Mouse (Mus musculus): ENCODE data around the gene Cfap46.
"Not testable (repeated sequence)": the region's sequence is repeated elsewhere in the genome, so short reads cannot be mapped to it uniquely, and the experiment has no call there.

The Cfap46 gene

DNA sequence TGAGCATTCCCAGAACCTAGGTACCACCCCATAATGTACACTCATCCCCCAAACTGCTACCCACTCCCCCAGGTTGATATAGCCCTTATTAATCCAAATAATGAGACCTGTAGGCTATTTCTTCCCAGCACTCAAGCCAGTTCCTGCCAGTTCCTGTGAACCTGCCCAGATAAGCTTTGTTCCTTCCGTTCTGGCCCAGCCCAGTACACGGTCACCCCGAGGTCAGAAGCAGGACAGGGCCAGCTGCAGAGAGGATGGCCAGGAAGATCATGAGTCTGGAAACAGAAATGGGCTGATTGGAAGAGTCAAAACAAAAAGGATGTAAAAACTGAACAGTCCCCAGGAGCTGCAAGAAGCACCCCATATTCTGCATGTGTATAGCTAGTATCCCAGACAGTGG, 20.3 kb downstream of the Cfap46 start:
- no peak for DNase-seq (ENCODE audit: low spot score)

DNA sequence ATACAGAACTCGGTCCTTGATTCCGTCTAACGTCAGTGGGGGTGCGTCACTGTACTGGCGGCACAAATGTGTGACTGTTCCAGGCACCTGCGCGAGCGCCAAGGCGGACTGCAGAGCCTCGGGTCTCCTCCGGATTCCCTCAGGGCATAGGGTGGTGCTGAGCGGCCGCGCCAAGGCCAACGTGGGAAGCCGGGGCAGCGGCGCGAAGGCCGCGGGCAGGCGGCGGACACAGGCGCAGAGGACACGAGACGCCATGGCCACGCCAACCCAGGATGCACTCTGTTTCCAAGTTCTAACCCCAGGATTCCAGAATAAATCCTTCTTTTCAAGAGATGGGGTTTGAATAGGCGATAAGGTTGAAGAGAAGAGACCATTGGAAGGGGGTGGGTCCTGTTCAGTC, 23.7 kb downstream of the Cfap46 start:
- DNase-seq (ENCODE audit: low spot score), result not testable (repeated sequence)

DNA sequence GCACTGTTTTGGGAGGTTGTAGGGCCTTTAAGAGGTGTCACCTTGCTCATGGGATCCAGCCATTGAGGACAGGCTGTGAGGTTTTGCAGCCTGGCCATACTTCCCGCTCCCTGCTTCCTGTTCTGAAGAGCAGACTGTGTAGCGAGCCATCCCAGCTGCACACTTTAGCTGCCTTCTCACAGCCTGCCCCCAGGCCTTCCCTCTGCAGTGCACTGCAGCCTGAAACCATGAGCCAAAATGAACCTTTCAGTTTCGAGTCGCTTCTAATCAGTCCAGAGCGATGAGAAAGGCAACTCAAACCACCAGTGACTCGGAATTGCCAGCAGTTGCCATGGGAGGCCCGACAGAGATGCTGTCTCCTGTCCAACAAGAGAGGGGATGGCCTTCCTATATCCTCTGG, 33.9 kb downstream of the Cfap46 start:
- DNase-seq (ENCODE audit: low spot score), result no peak

DNA sequence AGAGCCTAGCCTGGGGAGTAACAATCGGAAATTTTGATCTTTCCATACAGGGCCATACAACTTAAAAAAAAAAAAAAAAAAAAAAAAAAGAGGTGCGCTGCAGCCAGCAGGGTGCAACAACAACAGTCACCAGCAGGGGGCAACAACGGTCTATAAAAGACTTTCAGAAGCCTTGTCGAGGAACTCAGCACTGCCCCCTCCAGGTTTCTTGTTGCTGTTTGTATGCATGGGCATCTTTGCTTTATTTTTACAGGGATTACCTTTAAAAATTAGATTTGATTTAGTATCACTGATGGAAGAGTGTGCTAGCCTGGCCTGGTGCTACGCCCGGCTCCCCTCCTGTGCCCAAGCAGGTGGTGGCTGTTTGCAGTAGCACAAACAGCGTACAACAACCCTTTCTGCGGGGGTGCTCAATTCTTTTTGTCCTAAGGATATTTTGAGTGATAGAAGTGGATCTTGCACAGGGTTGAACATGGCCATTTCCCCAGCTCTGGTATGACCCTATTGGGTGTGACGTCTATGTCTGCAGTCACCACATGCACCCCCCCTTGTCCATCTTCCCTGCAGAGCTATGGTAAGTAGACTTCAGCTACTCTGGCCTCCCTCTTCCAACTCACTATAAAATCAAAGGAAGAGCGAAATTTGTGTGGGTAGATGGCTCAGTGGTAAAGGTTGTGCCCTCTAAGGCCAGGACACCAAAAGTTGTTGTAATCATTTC, 35.4 kb downstream of the Cfap46 start:
- DNase-seq (ENCODE audit: low spot score), result peak; percentile 82

DNA sequence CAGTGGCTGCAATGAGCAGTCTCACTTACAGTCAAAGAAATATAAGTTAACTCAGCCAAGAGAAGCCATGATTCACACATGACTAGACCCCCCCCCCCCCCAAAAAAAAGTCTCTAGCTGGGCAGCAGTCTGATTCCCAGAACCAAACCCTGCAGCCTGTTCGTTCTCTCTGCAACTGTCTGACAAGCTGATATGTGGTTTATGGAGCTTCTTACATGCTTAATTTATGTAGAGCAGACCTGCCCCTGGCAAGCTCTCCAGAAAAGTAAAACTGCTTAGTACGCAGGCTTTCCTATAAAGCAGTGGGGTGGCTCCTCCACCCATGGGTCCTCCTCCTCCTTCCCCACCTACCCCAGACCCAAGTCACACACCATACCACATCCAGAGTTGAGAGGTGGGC, 50.2 kb downstream of the Cfap46 start:
- no peak for DNase-seq (ENCODE audit: low spot score)

DNA sequence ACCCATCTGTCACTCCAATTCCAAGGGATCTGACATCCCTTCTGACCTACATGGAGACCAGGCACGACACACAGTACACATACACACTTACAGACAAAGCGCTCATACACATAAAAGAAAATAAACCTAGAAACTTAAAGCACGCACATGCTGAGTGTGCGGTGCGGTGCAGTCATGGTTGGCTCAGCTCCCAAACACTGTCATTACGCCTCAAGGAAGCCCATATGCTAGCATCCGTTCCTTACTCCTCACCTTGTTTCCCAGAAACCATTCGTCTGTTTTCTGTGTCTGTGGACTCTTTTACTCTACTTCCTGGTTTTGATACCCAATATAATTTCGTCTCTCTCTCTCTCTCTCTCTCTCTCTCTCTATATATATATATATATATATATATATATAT, 58.5 kb downstream of the Cfap46 start:
- no peak for DNase-seq (ENCODE audit: low spot score)

- DNase-seq (ENCODE audit: low spot score), result no peak
These were observed 61.0 kb downstream of the Cfap46 start for GRCm38 (mm10) chr7:139622568-139622967.

- DNase-seq (ENCODE audit: low spot score), result peak; percentile 34
These were observed 67.5 kb downstream of the Cfap46 start for GRCm38 (mm10) chr7:139615767-139616766.

GRCm38 (mm10) chr7:139610328-139610727, 73.3 kb downstream of the Cfap46 start:
- no peak for DNase-seq (ENCODE audit: low spot score)

GRCm38 (mm10) chr7:139595862-139596261, 87.8 kb downstream of the Cfap46 start:
- DNase-seq (ENCODE audit: low spot score), result no peak

DNA sequence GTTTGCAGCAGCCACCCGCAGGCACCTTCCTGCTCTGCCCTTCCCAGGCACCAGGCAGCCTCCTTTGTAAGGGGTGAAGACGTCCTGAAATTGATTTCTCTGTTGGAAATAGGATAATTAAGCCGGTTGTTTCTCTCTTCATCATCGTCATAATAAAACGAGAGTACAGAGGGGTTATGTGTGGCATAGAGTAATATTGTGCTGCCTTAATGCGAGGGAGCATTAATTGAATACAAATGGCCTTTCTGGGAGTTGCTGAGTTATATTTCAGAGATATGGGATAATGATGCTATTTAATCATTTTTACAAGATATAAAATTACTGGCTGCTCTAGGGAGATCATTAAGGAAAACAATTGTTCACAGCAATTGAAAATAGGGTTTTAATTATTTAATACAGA, 88.3 kb downstream of the Cfap46 start:
- no peak for DNase-seq (ENCODE audit: low spot score)

DNA sequence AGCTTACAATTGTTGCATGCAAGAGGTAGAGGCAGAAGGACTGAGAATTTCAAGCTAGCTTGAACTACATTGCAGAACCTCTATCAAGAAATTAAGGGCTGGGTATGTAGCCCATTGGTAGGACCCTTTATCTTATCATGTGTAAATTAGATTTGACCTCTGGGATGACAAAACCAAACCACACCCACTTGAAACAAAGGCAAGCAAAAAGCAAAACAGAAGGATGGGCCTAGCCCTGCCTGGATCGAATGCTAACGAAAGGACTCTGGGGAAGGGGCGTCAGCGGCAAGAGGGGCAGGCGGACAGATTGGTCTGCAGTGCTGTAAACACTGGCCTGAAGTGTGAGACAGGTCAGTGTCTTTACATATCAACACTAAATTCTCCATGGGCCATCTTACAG, 92.3 kb downstream of the Cfap46 start:
- DNase-seq (ENCODE audit: low spot score), result no peak

DNA sequence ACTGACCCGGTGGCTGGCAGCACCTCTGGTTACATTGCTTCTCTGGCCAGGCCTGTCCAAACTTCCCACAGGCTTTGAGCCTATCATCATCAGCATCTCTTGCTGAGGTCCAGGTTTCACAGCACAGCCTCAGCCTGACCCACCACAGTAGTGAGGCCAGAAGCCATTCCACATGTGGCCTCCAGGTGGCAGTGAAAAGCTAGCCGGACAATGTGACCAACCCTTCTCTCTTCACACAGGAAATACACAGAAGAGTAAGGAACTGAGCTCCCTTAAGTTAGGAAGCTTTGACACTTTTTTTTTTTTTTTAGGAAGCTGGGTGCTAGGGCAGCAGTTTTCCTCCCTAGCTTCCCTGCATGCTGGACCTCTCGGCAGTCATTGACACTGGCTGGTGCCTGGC, 93.3 kb downstream of the Cfap46 start:
- DNase-seq (ENCODE audit: low spot score), result no peak

DNA sequence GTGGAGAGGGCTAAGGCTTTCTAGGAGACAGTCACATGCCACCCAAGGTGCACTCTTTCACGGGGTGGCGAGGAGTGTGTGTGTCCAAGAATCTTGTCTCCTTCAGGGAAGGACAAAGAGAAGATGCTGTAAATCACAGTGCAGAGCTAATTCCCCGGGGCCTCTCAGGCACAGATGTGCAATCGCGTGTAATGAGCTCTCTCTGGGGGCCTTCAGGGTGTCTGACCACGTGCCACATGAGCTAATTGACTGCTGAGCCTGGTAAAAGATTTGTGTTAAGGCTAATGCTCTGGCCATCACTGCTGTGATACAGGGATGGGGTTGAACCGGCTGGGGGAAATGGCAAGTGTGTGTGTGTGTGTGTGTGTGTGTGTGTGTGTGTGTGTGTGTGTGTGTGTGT, 95.7 kb downstream of the Cfap46 start:
- no peak for DNase-seq (ENCODE audit: low spot score)

GRCm38 (mm10) chr7:139585183-139585821, 98.3 kb downstream of the Cfap46 start:
- no peak for DNase-seq (ENCODE audit: low spot score)

DNA sequence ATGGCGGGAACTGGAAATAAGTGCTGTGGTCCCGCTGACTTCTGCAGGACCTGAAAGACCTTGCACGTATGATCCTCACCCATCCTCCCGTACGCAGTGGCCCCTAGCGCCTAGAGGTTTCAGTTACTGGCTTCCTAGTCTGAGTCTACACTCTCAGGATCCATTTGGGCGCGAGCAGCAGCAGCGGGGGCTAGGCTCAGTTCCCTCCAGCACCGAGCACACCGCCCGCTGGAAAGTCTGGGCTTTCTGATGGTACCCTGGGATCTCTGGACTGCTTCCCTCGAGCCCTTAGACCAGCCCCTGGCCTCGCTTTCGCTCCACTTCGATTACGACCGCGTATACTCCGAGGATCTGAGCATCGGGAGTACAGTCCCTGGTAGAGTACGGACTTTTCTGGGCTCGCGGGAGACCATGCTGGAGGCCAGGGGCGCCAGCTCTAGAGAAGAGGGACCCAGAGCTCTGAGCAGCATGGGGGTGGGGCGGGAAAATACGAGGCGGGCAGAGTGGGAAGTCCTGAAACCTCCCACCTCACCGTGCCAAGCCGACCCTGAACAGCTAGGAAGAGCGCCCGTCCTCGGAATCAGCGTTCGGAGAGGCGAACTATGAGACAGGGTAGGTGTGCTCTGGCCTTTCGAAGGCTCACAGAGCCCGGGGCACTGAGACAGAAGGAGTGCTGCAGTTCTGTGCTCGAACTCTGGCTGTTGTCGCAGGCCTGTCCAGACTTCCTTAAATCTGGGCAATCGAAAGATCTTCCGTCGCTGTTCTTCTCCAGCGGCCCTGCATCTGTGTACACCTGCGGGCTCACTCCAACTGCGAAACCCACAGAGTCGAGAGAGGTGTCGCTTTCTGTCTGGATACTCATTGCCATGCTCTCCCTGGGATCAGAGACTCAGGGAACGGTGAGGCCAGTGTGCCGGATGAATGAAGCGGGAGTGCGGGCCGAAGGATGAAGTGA, 99.1 kb downstream of the Cfap46 start:
- DNase-seq (ENCODE audit: low spot score), result no peak

- no peak for DNase-seq (ENCODE audit: low spot score)
These were observed 100.4 kb downstream of the Cfap46 start for GRCm38 (mm10) chr7:139583094-139583737.

DNA sequence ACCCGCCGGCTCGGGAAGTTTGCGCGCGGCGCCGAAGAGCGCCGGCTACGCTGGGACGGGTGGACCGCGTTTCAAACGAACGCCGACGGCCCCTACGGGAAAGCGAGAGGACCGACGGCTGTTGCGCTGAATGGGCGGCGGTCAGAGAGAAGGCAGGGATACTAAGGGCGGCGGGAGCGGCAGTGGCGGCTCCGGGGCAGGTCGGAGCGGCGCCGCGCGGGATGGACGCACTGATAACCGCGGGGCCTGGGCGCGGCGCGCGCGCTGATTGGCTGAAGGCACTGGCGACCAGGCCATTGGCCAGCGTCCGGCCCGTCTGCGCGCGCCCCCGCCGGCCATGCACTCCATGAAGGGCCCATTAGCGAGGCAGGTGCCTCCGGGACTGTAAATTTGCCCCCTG, 101.0 kb downstream of the Cfap46 start, which contains the start of gene Nkx6-2:
Gene Nkx6-2, minus strand, starts transcription at position 203 of the 400 bp plus-strand sequence.
- no peak for DNase-seq (ENCODE audit: low spot score)

DNA sequence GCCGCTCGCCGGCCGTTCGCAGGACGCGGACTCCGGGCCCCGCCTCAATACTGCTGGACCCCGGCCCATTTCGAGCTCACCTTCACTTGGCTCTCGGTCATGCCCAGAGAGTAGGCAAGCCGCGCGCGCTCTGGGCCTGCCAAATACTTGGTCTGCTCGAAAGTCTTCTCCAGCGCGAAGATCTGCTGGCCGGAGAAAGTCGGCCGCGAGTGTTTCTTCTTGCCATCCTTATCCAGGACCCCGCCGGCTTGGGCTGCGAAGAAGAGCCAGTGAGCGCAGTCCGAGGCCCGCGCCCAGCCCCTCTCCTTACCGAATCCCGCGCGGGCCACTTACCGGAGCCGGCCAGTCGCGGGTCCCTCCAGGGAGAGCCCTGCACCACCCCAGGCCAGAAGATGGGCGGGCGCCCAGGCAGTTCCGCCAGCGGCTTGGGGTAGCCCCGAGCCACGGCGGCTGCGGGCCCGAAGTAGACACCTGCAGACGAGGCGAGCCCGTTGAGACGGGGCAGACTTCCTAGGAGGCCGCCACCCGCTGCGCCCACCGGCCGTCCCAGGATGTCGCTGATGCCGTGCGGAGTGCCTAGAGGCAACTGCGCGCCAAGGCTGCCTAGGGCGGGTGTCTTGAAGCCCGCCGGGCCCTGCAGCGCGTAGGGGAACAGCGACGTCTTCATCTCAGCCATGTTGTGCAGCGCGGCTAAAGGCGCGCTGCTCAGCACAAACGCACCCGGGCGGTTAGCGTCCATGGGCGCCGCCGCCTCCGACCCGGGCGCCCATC, 101.6 kb downstream of the Cfap46 start:
- DNase-seq (ENCODE audit: low spot score), result no peak

Measured in c-Kit-positive CD71-positive TER-119-positive erythroid progenitor cells, embryonic 14.5 days (primary cell).